Mouse (Mus musculus) myocyte (in vitro differentiated cells): ENCODE measurements around the gene Trmt112. TPM values are rescaled to one million over a fixed set of nuclear protein-coding genes. Genes with fewer than 3 reads are reported as not detected.

ENCODE experiments used
- H3K27me3 ChIP-seq: one replicate; pipeline ENCODE4 v1.6.1; 2011; ENCODE audit not compliant: control insufficient read depth, insufficient read depth, insufficient read length
- H3K36me3 ChIP-seq: one replicate; pipeline ENCODE4 v1.6.1; 2011; ENCODE audit not compliant: control insufficient read depth, insufficient read depth
- H3K4me2 ChIP-seq: one replicate; pipeline ENCODE4 v1.6.1; 2011; ENCODE audit warnings: low read depth, control low read depth
- H3K4me3 ChIP-seq: one replicate; pipeline ENCODE4 v1.5.1; 2011; ENCODE audit warnings: mild to moderate bottlenecking, control low read depth, moderate library complexity
- H3K79me2 ChIP-seq: one replicate; pipeline ENCODE4 v1.6.1; 2011; ENCODE audit not compliant: control insufficient read depth, insufficient read depth
- H3ac ChIP-seq: one replicate; pipeline ENCODE4 v1.6.1; 2011; ENCODE audit not compliant: control insufficient read depth, insufficient read length
- CEBPB ChIP-seq: IDR thresholded peaks from 2 replicates; pipeline ENCODE4 v1.6.1; 2011; ENCODE audit warnings: mild to moderate bottlenecking, moderate library complexity; ENCODE audit not compliant: poor library complexity, insufficient read depth, severe bottlenecking
- E2F4 ChIP-seq: IDR thresholded peaks from one replicate; pipeline ENCODE4 v1.6.1; 2011; ENCODE audit warnings: mild to moderate bottlenecking, control low read depth, moderate library complexity; ENCODE audit not compliant: insufficient read depth
- MAX ChIP-seq: IDR thresholded peaks from one replicate; pipeline ENCODE4 v1.6.1; 2011; ENCODE audit warnings: low read depth, mild to moderate bottlenecking, control low read depth
- MYOD1 ChIP-seq, 3 experiments: IDR thresholded peaks; one replicate each; pipeline ENCODE4 v1.6.1; 2011; ENCODE audit warnings: control low read depth in 2 of 3, low read depth in 2 of 3, mild to moderate bottlenecking in 2 of 3, moderate library complexity in 1 of 3; ENCODE audit not compliant: insufficient read length in 2 of 3, control insufficient read depth in 1 of 3
- MYOG ChIP-seq, 3 experiments: IDR thresholded peaks; one replicate each; pipeline ENCODE4 v1.6.1; 2011; ENCODE audit warnings: control low read depth in 2 of 3, low read depth in 2 of 3, mild to moderate bottlenecking in 2 of 3; ENCODE audit not compliant: insufficient read length in 2 of 3, control insufficient read depth in 1 of 3, insufficient read depth in 1 of 3
- POLR2A ChIP-seq: IDR thresholded peaks from one replicate; pipeline ENCODE4 v1.6.1; 2011; ENCODE audit warnings: low read depth, mild to moderate bottlenecking, control low read depth, moderate library complexity; ENCODE audit not compliant: insufficient read length
- POLR2AphosphoS2 ChIP-seq: IDR thresholded peaks from one replicate; pipeline ENCODE4 v1.6.1; 2011; ENCODE audit warnings: low read depth, control low read depth; ENCODE audit not compliant: insufficient read length
- REST ChIP-seq: IDR thresholded peaks from one replicate; pipeline ENCODE4 v1.6.1; 2011; ENCODE audit warnings: mild to moderate bottlenecking, control low read depth, moderate library complexity; ENCODE audit not compliant: insufficient read depth, insufficient read length
- SRF ChIP-seq: IDR thresholded peaks from one replicate; pipeline ENCODE4 v1.6.1; 2011; ENCODE audit warnings: low read depth; ENCODE audit not compliant: control insufficient read depth, insufficient read length
- TCF12 ChIP-seq: IDR thresholded peaks from one replicate; pipeline ENCODE4 v1.6.1; 2011; ENCODE audit warnings: mild to moderate bottlenecking, control low read depth; ENCODE audit not compliant: poor library complexity, insufficient read depth, severe bottlenecking
- TCF3 ChIP-seq: IDR thresholded peaks from one replicate; pipeline ENCODE4 v1.6.1; 2011; ENCODE audit warnings: low read depth, control low read depth; ENCODE audit not compliant: insufficient read length
- USF1 ChIP-seq: IDR thresholded peaks from one replicate; pipeline ENCODE4 v1.6.1; 2011; ENCODE audit warnings: low read depth, mild to moderate bottlenecking, control low read depth, moderate library complexity
- polyA plus RNA-seq: library from polyadenylated mRNA; unstranded; fragments of >200 nt; fragmentation: generic; extraction: Trizol; gene quantifications from one replicate; pipeline ENCODE4 v1.2.1, GENCODE M21; 2012; ENCODE audit warnings: missing spikeins

The Trmt112 gene
- polyA plus RNA-seq, 1 experiment: 281 TPM

DNA sequence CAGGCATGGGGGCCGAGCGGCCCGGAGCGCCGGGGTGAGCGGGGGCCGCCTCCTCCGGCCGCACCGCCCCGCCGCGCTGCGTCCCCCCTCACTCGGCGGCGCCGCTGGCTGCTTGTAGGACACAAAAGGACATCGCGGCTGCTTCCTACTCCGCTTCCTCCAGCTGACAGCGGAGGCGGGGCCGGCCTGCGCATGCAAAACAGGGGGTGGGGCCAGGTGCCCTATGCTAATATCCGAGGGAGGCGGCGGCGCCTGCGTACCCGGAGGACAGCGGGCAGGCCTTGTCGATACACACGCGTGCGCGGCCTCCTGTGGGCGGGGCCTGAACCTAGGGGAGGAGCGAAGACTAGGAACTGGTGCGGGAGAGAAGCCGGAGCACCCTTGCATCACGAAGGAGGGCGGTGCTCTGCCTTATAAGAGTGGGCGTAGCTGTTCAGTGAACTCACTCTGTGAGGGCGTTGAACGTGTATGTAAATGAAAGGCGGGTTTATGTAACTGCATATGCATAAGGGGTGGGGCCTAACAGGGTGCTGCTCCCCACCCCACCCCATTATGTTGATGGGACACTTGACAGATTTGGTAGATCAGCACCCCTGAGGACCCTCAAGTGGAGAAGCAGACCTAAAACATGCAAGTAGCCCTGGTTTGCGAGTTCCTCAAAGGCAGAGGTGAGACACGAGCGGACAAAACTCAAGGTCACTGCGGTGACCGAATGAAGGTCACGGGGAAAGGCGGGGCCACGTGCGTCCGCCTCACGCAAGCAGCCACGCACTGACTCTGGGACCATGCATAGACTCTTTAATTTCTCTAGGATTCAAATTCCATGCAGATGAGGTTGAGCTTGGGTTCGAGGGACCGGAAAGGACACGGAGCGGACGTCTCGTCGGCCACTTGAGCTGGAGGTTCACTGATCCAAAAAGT, 12.4 kb downstream of the Trmt112 start, which contains the start of gene Esrra:
Esrra (minus strand) TSS at position 167 of the 921 bp plus-strand sequence.
- peaks cover 23% of the 10 kb centered on the region for H3K79me2 ChIP-seq
- H3K4me2 ChIP-seq: peak within 1 kb of the TSS; percentile 97
- no peaks in the 10 kb centered on the region for H3K27me3 ChIP-seq
- peak within 1 kb of the TSS; percentile 78 for H3ac ChIP-seq
- peak within 1 kb of the TSS; percentile 56 for H3K4me3 ChIP-seq
- no peak for TF ChIP-seq E2F4
- peak; percentile 23 for TF ChIP-seq SRF
- no peak for TF ChIP-seq TCF12
- TF ChIP-seq REST: no peak
- 0 out of 2 replicates have a peak, but pooled peaks have one; percentile 27 for TF ChIP-seq CEBPB
- TF ChIP-seq POLR2A: peak; percentile 81
- TF ChIP-seq USF1: peak; percentile 58
- peak in 1 of 3 experiments; percentile 35 for TF ChIP-seq MYOG (IDR thresholded peaks at IDR 0.05; ENCODE audit: control insufficient read depth in 1 of 3, insufficient read depth in 1 of 3, insufficient read length in 2 of 3, low read depth in 2 of 3)
- TF ChIP-seq MAX: no peak
- TF ChIP-seq POLR2AphosphoS2: peak; percentile 80
- no peak for TF ChIP-seq TCF3
- TF ChIP-seq MYOD1 (IDR thresholded peaks at IDR 0.05; ENCODE audit: control insufficient read depth in 1 of 3, insufficient read length in 2 of 3, low read depth in 2 of 3): peak in 2 of 3 experiments; percentile 14 to 63
- H3K36me3 ChIP-seq: no peaks in the 10 kb centered on the region

- H3K4me3 ChIP-seq: peak overlapping the region; percentile 56
Measured at GRCm38 (mm10) chr19:6922901-6923735, 13.6 kb downstream of the Trmt112 start.

DNA sequence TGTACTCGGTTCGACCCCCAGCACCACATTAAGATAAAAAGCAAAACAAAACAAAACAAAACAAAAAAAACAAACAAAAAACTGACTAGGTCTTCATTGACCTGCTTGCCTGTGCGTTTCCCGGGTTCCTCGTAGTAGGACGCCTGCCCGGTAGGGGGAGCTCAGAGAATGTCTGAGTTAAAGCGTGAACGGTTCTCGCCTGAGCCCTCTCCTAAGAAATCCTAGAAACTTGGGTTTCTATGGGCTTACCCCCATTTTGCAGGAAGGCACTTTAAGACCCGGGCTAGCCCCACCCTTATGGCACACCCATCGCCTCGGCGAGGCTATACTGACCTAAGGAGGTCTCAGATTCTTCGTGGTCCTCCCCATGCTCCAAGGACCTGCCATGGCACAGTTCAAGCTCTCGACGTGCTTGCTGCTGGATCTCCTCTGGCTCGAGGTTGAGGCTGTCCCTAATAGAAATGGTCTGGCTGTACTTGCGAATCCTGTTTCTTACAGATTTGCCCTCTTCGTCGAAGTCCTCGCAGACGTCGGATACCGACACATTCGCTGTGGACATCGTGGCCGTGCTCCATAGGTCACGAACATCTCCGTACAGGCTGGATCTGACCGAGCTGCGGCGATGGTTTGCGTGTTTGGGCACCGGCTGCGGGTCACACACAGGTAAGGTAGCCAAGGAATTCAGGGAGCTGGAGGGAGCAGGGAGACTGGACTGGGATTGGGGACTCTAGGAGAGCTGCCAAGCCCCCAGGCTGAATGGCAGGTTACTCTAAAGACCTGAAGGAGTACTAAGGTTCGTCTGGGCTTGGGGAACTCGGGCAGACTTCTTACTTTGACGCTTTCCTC, 15.2 kb downstream of the Trmt112 start:
- Histone ChIP-seq H3ac (no peak overlapping the region), H3K4me3 (no peak overlapping the region), H3K27me3 (no peaks in the 10 kb centered on the region), H3K36me3 (no peaks in the 10 kb centered on the region), H3K4me2 (peak overlapping the region; percentile 63), H3K79me2 (peaks cover 12% of the 10 kb centered on the region)
- TF ChIP-seq REST (no peak), TCF3 (no peak), USF1 (no peak), CEBPB (no peak), E2F4 (no peak), TCF12 (no peak), POLR2A (no peak)

More at GRCm38 (mm10) chr19:6922901-6923735, 13.6 kb downstream of the Trmt112 start:
- H3K79me2 ChIP-seq: peaks cover 23% of the 10 kb centered on the region
- TF ChIP-seq POLR2A (no peak), TCF12 (no peak), POLR2AphosphoS2 (no peak), TCF3 (no peak), MYOD1 (IDR thresholded peaks at IDR 0.05; ENCODE audit: control insufficient read depth in 1 of 3, insufficient read length in 2 of 3, low read depth in 2 of 3) (no peak), USF1 (no peak), MYOG (IDR thresholded peaks at IDR 0.05; ENCODE audit: control insufficient read depth in 1 of 3, insufficient read depth in 1 of 3, insufficient read length in 2 of 3, low read depth in 2 of 3) (no peak)
- H3ac ChIP-seq: no peak overlapping the region
- H3K36me3 ChIP-seq: no peaks in the 10 kb centered on the region
- no peaks in the 10 kb centered on the region for H3K27me3 ChIP-seq
- peak overlapping the region; percentile 97 for H3K4me2 ChIP-seq

GRCm38 (mm10) chr19:6925307-6925573, 15.7 kb downstream of the Trmt112 start, which contains the start of gene Catsperz:
TSS of gene Catsperz (minus strand) at chr19:6925380.
- Histone ChIP-seq H3K27me3 (no peaks in the 10 kb centered on the region), H3K4me3 (no peak within 1 kb of the TSS), H3ac (no peak within 1 kb of the TSS), H3K79me2 (peaks cover 6% of the 10 kb centered on the region), H3K4me2 (peak within 1 kb of the TSS; percentile 63), H3K36me3 (no peaks in the 10 kb centered on the region)
- TF ChIP-seq POLR2A: no peak
- no peak for TF ChIP-seq MYOG (IDR thresholded peaks at IDR 0.05; ENCODE audit: control insufficient read depth in 1 of 3, insufficient read depth in 1 of 3, insufficient read length in 2 of 3, low read depth in 2 of 3)
- no peak for TF ChIP-seq MAX
- no peak for TF ChIP-seq REST
- no peak for TF ChIP-seq MYOD1 (IDR thresholded peaks at IDR 0.05; ENCODE audit: control insufficient read depth in 1 of 3, insufficient read length in 2 of 3, low read depth in 2 of 3)
- no peak for TF ChIP-seq TCF3
- TF ChIP-seq USF1: no peak
- no peak for TF ChIP-seq TCF12
- TF ChIP-seq CEBPB: no peak
- no peak for TF ChIP-seq SRF
- no peak for TF ChIP-seq POLR2AphosphoS2
- TF ChIP-seq E2F4: no peak
